Mouse (Mus musculus) skeletal muscle tissue, adult 2 months (tissue): ENCODE measurements around the gene Ptn.
"Not testable (repeated sequence)": the region's sequence is repeated elsewhere in the genome, so short reads cannot be mapped to it uniquely, and the experiment has no call there.

ENCODE experiments used
- DNase-seq: peaks from one replicate; pipeline ENCODE4 v3.0.0-alpha.2; 2012; ENCODE audit warnings: low read depth, low spot score

Ptn gene

DNA sequence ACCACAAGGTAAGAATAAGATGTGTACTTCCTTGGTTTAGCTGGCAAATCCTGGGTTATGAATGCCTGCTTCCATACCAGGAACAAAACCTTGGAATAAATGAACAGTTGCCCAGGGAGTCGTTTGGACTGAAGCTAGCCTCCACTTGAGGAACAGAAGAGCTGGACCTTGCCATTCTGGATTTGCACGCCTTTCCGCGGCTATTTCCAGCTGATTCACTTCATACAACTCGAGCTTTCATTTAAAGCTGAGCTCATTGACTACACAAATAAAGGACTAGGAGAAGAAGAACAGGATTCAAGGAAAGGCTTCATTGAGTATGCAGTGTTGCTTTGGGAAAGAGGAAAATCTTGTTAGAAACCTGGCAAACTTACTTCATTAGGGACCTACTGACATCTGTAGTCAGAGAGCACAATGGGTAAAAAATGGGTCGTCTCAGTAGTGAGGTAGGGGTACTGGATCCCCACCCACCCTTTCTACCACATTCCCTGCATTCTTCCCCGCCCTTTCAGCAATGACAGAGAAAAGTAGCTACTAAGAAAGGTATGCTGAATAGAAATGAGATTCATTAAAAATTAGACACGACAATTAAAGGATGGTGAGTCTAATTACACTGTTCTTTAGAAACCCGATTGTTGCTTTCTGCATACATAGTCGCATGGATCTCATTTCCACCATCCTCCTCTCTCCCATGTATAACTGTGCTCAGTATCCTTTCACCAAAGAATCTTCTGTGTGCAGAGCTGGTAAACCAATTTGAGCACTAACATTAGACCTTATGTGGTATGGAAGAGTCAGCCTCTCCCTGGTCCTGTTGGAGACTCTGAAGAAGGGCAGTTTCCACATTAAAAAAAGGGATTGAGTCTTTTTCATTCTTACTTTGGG lies 54.8 kb downstream of the Ptn start:
- no peak for DNase-seq

DNA sequence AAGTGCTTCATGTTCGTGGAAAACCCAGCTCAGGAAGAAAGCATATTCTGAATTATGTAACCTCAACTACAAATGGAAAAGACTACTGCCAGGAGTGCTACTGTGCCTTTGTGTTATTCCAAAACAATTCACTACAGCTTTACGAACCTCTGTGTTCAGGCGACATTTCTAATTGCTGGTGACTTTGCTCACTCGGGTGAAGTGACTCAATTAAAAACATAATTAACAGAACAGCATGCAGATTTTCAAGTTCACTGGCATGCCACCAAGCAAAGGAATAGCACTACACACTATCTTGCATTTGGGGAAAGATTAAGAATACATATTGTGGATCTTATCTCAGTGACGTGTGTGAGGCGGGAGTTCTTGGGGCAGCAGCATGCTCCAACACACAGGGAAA lies 57.1 kb downstream of the Ptn start:
- no peak for DNase-seq

DNA sequence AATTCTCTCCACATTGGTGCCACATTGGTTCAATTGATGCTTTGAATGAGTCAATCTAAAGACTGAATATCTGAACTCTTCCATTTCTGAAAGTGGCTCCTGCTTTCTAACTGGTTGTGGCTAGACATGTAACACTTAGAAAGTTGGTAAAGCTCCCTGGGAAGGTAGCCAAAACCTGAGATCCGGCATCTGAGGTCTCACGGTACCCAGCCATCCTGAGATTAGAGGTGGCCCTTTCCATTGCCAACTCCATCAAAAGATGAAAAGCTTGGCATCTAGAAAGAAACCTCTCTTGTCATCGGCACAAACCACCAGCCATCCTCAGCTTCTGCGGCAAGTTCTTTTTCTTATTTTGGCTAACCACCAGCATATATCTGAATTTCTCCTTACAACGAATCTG lies 70.2 kb downstream of the Ptn start:
- no peak for DNase-seq

DNA sequence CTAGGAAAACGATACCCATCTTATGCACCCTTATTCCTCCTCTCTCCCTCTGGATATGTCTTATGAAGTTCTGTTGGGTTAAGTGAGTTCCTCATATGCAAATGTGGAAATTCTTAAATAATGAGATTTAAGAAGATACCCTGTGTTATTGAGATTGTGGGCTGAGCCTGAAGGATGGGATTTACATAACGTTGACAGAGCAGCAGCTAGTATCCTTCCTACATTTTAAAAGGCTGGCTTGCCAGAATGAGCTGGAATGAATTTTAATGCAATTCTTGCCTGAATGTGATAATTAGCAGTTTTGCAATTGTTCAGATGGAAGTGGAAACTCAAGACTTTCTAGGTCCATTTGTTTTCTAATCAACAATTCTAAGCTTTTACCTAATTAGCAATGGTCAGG lies 73.3 kb downstream of the Ptn start:
- DNase-seq = no peak

DNA sequence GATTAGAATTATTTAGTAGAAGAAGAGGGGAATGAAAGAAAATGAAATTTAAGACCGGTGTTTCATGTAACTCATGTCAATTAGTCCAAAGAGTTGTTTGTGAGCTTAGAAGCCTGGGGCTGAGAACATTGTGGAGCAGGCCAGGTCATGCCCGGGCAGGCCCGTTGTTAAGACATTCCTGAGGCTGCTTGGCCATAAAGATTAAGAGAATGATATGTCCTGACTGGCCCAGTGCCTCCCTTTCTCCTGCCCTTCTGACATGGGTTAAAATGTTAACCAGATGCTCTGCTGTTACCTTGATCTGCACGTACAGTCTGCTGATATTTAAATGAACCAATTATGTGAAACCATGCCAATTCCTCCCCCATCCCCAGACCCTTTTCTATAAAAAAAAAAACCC lies 74.4 kb downstream of the Ptn start:
- not testable (repeated sequence) for DNase-seq

DNA sequence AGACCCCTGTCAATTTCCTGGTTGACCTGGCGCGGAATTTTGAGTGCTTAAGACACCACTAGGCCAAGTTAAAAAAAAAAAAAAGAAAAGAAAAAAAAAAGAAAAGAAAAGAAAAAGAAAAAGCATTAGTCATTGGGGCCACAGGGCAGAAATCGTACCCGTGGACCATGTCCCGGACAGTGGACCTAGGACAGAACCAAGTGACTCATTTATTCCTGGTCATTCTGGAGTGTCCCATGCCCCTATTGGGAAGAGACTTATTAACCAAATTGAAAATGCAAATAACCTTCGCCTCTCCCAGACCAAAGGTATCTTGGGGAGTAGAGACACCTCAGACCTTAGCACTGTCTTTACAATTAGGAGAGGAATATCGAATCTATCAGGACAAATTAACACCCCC lies 80.2 kb downstream of the Ptn start:
- not testable (repeated sequence) for DNase-seq

DNA sequence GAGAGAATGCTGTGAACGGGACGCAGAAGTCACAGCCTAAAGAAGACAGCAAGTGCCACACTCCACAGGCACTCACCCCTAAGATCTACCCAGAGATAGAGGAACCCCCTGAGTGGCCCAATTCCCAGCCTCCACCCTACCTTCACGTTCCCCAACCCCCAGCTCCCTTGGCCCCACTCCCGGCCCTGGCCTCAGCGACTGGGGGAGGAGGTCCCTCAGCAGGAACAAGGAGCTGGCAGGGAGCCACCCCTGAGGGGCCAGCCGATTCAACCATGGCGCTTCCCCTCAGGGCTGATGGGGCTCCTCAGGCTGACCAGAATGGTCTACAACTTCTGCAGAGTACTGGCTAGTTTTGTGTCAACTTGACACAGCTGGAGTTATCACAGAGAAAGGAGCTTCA lies 81.9 kb downstream of the Ptn start:
- no peak for DNase-seq

DNA sequence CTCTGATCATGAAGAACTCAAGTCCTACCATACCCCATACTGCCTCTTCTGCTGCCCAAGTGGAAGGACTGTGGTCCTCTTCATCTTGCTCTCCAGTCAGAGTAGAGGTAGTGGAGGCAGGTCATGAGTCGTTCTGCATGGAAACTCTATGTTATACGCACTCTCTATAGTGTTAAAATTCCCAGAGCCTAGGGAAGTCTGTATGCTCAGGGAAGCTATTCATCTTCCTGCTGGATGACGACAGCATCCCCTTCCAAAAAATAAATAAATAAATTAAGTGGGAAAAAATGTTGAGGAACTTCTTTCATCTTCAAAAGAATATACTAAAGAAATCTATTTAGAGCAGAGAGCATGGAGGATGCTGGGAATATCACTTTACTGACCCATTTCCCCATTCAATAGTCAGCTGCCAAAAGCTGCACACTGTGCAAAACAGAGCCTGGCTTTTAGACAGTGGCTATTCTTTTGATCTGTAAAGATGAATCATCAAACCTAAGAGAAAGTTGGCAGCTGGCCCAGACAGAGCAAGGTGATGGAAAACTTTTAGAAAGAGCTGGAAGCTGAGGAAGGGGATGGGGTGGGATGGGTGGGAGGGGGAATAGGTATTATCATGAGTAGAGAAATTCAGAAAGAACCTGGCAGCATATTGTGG lies 84.4 kb downstream of the Ptn start:
- DNase-seq = no peak

DNA sequence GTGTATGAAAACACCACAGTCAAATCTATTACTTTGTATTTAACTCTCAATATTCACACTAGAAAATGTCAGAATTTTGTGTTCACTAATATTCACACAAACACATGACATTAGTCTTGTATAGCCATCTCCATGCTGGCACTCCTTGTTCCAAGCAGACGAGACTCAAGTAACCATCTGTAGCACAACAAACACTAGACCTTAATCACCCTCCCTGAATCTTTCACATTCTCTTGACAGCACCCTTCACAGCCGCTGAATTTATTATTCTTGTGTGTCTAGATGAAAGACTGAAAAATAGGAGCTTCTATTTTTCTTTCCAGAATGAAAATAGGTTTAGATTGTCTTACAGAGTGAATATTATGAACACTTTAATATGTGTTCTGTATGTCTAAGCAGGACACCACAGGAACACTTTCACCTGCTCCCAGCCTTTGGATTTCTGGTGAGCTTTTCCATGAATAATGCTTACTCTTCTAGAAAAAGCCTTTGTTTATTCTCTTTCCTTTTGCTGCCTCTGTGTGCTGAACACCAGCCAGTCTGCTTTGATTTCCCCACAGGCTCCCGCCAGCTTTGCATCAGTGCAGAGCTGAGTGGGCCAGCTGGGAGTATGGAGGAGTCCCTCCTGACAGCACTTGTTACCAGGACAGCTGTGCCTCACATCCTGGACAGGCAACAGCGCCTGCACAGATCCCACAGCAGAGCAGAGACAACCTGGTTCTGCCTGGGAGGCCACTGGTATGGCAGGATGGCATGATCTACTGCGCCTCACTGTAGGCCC lies 87.1 kb downstream of the Ptn start:
- DNase-seq = no peak

DNA sequence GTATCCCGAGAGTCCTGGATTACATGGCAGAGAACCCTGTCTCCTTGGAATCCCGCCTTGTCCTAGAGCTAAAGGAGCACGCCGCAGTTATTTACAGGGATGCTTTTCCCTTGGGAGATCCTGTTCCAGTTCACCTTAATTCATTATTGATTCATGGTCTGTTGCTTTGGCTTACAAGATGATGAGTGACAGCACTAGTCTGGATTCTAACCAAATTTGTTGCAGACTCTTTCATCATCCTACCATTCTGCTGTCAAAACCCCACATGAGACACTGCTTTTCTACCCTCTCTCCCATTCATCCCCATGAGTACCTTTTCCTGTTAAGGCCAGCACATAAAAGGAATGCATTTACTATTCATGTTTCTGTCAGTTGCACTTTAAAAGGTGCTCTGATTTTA lies 96.7 kb downstream of the Ptn start:
- no peak for DNase-seq

DNA sequence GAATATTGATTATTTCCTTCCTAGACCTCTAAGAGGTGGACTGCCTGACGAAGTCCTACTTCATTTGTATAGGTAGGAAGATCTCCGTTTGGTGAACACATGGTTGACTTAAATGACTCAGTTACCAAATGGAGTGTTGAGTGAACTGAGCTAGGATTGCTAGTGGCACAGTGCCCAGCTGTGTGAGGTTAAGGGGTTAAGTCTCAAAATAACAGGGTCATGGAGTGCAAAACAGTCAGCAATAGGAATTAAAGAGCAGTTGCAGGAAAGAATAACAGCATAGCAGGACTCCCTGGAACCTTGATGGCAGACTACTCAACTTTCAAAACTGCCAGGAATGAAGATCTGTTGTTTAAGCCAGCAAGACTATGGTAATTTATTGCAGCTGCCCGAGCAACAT lies 114.5 kb downstream of the Ptn start:
- DNase-seq = no peak

DNA sequence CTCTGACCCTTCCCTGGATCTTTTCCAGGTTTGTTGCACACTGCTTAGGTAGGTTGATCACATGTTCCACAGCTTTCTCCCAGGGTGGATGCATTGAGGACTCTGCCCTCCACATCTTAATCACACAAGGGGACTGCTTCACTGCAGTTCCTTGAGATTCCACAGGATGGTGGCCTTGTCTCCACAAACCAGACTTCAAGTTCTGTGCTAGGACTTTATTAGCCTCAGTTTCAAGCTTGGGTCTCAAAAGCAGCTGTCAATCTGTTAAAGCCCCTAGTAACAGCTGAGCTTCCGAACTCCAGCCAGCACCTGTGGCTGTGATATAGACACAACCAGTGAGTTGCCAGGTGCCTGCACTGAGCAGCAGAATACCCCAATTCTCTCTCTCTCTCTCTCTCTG lies 118.5 kb downstream of the Ptn start:
- DNase-seq = peak; percentile 20

DNA sequence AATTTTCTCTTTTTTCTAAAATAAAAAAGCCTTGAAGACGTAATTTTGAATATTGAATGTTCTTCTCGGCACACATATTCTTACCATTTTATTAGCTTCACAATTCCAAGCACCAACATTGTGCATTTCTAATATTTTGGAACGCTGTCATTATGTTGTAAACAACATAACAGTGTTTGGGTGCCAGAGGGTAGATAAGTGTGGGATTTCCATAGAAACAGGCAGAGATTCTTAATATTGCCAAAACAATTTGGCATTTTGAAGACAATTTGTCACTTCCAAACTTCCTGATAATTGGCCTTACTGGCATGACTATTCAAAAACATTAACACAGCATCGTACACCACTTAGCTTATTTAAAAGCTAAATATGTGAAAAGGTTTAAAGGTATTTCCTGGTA lies 119.1 kb downstream of the Ptn start:
- DNase-seq = no peak

DNA sequence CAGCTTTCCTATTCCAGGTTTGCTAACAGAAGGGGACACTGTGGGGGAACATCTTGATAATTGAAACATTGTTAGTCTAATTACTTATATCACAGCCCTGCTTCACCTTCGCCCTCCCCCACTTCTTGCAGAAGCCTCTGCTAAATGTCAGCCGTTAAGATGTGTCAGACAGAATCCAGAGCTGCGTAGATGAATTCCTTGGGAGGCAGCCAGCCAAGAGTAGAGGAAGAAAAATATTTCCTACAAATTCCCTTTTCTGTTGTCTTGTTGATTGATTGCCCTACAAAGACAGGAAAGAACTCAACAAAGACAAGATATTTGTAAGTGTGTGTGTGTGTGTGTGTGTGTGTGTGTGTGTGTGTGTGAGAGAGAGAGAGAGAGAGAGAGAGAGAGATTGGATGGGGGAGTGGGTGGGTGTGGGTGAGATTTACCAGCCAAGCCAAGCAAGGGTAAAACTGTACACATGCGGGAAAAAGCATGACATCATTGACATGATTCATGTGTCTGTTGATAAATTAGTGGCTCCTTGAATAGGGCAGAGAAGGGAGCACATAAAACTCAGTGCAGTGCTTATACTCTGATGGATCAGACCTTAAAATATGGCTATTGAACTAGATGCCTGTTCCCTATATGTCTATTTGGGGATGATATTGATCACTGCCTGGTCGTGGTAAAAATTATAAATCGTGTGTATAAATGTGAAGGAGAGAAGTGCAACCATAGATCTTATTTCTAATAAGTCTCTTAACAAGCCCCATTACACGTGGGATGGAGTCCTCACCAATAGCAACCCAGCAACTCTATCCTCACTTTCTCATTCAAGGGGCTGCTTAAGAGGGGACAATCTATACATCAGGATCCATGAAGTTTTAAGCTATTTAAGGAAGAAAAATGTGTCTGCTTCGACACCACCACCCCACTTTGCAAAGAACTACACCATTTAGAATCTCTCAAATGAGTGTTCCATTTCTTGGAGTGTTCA lies 133.0 kb downstream of the Ptn start:
- no peak for DNase-seq

DNA sequence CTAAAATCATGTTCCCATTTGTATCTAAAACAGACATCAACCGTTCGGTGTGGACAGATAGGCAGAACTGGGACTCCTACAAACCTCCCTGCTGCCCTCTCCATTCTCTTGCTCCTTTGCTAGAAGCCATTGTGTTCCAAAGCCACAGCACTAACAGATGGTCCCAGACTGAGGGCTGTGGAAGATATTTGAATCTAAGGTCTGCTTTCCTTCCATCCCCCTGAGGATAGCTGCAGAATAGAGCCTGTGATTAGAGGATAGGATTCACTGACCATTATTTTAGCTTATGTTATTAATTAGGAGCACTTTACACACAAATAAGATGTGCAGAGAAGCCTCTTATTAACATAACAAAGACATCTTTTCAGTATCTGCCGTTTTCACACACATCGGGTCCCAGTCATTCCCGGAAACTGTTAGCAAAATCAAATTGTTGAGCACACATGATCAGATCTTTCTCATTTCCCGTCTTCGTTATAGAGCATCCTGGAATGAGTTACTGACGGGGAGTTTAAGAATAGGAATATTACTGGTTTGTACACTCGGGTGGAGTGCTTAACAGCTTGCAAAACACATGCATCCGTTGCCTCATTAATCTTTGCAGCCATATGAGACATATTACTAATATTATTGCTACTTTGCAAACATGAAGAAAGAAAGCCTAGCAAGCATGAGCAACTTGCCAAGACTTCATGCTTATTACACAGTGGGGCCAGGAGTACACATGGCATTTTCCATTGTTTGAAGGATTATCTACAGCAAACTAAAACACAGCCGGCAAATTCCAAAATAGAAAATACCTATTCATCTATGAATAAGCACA lies 137.4 kb downstream of the Ptn start:
- DNase-seq = no peak

DNA sequence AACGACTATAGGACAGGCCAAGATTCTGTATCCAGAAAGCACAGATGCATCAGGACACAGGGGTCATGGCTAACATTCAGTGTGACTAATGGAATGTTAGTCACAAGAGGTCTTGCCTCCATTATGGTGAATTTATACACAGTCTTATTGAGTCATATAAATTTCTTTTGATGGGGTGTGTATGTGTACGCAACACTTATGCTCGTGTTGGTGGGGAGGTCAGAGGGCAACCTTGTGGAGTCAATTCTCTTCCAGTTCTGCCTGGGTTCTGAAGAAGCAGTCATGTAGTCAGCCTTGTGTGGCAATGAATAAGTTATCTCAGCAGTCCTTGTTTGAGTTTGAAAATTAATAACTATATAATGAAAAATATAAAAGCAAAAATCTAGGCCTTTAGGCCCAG lies 138.7 kb downstream of the Ptn start:
- DNase-seq = no peak
